Mouse (Mus musculus): Measurements from ENCODE around the gene Ugp2. TPM values are rescaled to one million over a fixed set of nuclear protein-coding genes. Genes with fewer than 3 reads are reported as not detected.

Gene Ugp2
- polyA plus RNA-seq, 1 experiment from 2014 or later: 128 TPM

DNA sequence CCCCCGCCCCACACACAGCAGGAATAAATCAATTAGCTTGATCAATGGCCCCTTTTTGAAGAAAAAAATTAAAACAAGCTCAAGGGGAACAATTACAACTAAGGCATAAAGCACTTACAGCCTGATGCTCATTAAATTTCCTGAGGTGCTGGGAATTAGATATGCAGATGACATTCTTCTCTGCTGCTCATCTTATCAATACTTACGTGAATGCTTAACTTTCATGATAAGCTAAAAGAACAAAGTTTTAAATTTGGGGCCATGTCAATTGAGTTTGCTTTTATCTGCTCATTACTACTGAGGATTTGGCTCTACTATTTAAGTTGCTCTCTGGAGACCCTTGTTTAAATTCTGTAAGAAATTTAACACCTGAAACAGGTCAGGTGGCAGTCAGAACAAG is 22.1 kb downstream of the Ugp2 start:
- ATAC-seq (ENCODE audit: low read depth) (no peak), DNase-seq (ENCODE audit: low spot score) (no peak)
- H3K27ac ChIP-seq (replicated peaks; ENCODE audit: low read depth, low read length): no peak overlapping the region
- no peaks in the 10 kb centered on the region for H3K4me1 ChIP-seq (ENCODE audit: control insufficient read depth, insufficient read depth, low read length)
- WGBS: 89% methylated on average over 2 of the region's 2 CpGs
- no peaks in the 10 kb centered on the region for H3K27me3 ChIP-seq (replicated peaks; ENCODE audit: control insufficient read depth, insufficient read depth, low read length)
- H3K4me2 ChIP-seq (ENCODE audit: low read depth, low read length): no peak overlapping the region
- no peak overlapping the region for H3K4me3 ChIP-seq (ENCODE audit: low read depth, low read length)
- no peak overlapping the region for H3K9ac ChIP-seq (ENCODE audit: low read depth, low read length)
- no peaks in the 10 kb centered on the region for H3K9me3 ChIP-seq (ENCODE audit: control insufficient read depth, low read length)
- H3K36me3 ChIP-seq (ENCODE audit: control insufficient read depth, insufficient read depth, low read length): peaks cover 56% of the 10 kb centered on the region

GRCm38 (mm10) chr11:21346020-21346419 is 25.0 kb downstream of the Ugp2 start:
- Histone ChIP-seq H3K4me1 (ENCODE audit: control insufficient read depth, insufficient read depth, low read length) (no peaks in the 10 kb centered on the region), H3K4me3 (ENCODE audit: low read depth, low read length) (no peak overlapping the region), H3K9me3 (ENCODE audit: control insufficient read depth, low read length) (no peaks in the 10 kb centered on the region), H3K4me2 (ENCODE audit: low read depth, low read length) (no peak overlapping the region), H3K9ac (ENCODE audit: low read depth, low read length) (no peak overlapping the region), H3K27ac (replicated peaks; ENCODE audit: low read depth, low read length) (no peak overlapping the region), H3K36me3 (ENCODE audit: control insufficient read depth, insufficient read depth, low read length) (peaks cover 60% of the 10 kb centered on the region), H3K27me3 (replicated peaks; ENCODE audit: control insufficient read depth, insufficient read depth, low read length) (no peaks in the 10 kb centered on the region)
- WGBS: 97% methylated on average over 3 of the region's 3 CpGs
- ATAC-seq (ENCODE audit: low read depth): no peak
- DNase-seq (ENCODE audit: low spot score): no peak

- ATAC-seq (ENCODE audit: low read depth): no peak
- no peaks in the 10 kb centered on the region for H3K27me3 ChIP-seq (replicated peaks; ENCODE audit: control insufficient read depth, insufficient read depth, low read length)
- 96% methylated on average over 5 of the region's 5 CpGs for WGBS
Observed at GRCm38 (mm10) chr11:21343490-21343889, 27.5 kb downstream of the Ugp2 start.

DNA sequence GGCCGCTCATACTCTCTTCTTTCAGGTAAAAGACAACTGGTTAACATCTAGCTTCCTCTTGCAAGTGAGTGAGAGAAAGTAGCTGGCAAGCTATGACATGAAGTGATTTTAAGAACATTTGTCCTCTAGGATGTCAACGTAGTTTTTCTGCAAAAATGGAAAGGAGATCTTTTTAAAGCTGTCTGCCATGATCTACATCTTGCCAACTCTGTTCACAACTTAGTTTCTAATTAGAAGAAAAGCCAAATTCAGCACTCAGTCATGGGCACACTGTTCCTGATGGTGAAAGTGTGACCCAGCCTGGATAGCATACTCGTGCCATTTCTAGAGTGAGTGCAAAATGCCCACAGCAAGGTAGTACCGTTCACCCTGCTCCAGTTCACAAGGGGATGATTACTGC is 31.9 kb downstream of the Ugp2 start:
- ATAC-seq (ENCODE audit: low read depth) (no peak), DNase-seq (ENCODE audit: low spot score) (no peak)
- Histone ChIP-seq H3K4me1 (ENCODE audit: control insufficient read depth, insufficient read depth, low read length) (no peaks in the 10 kb centered on the region), H3K4me2 (ENCODE audit: low read depth, low read length) (no peak overlapping the region), H3K36me3 (ENCODE audit: control insufficient read depth, insufficient read depth, low read length) (peaks cover 41% of the 10 kb centered on the region), H3K27me3 (replicated peaks; ENCODE audit: control insufficient read depth, insufficient read depth, low read length) (no peaks in the 10 kb centered on the region), H3K4me3 (ENCODE audit: low read depth, low read length) (no peak overlapping the region), H3K9ac (ENCODE audit: low read depth, low read length) (no peak overlapping the region), H3K27ac (replicated peaks; ENCODE audit: low read depth, low read length) (no peak overlapping the region), H3K9me3 (ENCODE audit: control insufficient read depth, low read length) (no peaks in the 10 kb centered on the region)
- WGBS: 75% methylated on average over 4 of the region's 4 CpGs

More at GRCm38 (mm10) chr11:21343490-21343889, 27.5 kb downstream of the Ugp2 start:
- Histone ChIP-seq H3K27ac (replicated peaks; ENCODE audit: low read depth, low read length) (no peak overlapping the region), H3K9ac (ENCODE audit: low read depth, low read length) (no peak overlapping the region), H3K4me1 (ENCODE audit: control insufficient read depth, insufficient read depth, low read length) (no peaks in the 10 kb centered on the region), H3K4me2 (ENCODE audit: low read depth, low read length) (no peak overlapping the region), H3K4me3 (ENCODE audit: low read depth, low read length) (no peak overlapping the region), H3K36me3 (ENCODE audit: control insufficient read depth, insufficient read depth, low read length) (peaks cover 61% of the 10 kb centered on the region), H3K9me3 (ENCODE audit: control insufficient read depth, low read length) (no peaks in the 10 kb centered on the region)
- DNase-seq (ENCODE audit: low spot score): no peak

DNA sequence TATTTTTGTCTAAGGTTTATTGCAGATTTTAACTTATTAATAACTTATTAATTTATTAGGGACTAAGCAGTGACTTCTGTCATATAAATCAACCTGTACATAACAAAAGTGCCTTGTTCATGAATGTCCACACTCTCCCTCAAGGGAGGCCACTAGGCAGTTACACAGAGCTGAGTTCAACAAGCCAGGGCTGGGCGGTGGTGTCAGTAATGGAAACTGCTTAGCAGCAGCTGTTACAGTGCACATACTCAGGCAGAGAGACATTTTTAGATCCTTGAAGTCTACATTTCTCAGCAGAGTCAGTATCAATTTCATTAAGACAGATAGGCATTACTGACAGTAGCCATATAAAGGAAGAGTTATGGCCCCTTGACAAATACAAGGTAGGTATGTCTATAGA is 33.1 kb downstream of the Ugp2 start:
- no peaks in the 10 kb centered on the region for H3K4me1 ChIP-seq (ENCODE audit: control insufficient read depth, insufficient read depth, low read length)
- ATAC-seq (ENCODE audit: low read depth) (peak; percentile 77; the same call in 1 of the 2 replicates), DNase-seq (ENCODE audit: low spot score) (peak; percentile 31)
- no peak overlapping the region for H3K27ac ChIP-seq (replicated peaks; ENCODE audit: low read depth, low read length)
- H3K9ac ChIP-seq (ENCODE audit: low read depth, low read length): no peak overlapping the region
- H3K4me2 ChIP-seq (ENCODE audit: low read depth, low read length): no peak overlapping the region
- H3K9me3 ChIP-seq (ENCODE audit: control insufficient read depth, low read length): no peaks in the 10 kb centered on the region
- H3K36me3 ChIP-seq (ENCODE audit: control insufficient read depth, insufficient read depth, low read length): peaks cover 39% of the 10 kb centered on the region
- H3K27me3 ChIP-seq (replicated peaks; ENCODE audit: control insufficient read depth, insufficient read depth, low read length): no peaks in the 10 kb centered on the region
- 80% methylated on average over 1 of the region's 1 CpGs for WGBS
- H3K4me3 ChIP-seq (ENCODE audit: low read depth, low read length): no peak overlapping the region

DNA sequence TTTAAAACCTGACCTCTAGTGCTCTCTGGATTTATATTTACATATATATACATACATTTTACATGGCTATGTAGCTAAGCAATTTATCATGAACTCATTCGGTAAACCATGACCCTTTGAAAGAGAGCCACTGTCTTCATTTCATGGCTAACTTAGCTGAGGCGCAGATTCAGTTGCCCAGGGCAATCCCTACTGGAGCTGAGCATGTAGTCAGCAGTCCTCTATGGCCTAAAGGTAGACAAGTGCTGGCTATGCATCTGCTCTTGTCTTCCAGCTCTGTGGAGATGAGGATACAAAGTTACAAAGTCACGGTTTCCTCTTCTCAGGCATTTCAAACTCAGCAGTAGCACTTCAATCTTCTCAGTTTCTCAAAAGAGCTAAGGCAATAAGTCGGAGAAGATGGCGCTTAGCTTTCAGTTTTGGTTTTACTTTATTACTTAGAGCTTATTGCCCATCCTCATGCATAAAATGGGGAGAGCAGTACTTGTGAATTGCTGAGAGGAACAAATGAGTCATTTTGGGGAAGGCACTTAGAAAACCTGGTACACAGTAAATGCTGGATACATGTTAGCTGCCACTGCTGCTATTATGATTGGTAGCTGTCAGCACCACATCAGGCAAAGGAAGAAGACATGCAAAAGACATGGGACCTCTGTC is 38.2 kb downstream of the Ugp2 start:
- 91% methylated on average over 5 of the region's 5 CpGs for WGBS
- no peaks in the 10 kb centered on the region for H3K27me3 ChIP-seq (replicated peaks; ENCODE audit: control insufficient read depth, insufficient read depth, low read length)
- no peak for DNase-seq (ENCODE audit: low spot score)
- H3K9ac ChIP-seq (ENCODE audit: low read depth, low read length): no peak overlapping the region
- H3K36me3 ChIP-seq (ENCODE audit: control insufficient read depth, insufficient read depth, low read length): peaks cover 57% of the 10 kb centered on the region
- ATAC-seq (ENCODE audit: low read depth): no peak
- no peaks in the 10 kb centered on the region for H3K4me1 ChIP-seq (ENCODE audit: control insufficient read depth, insufficient read depth, low read length)
- H3K9me3 ChIP-seq (ENCODE audit: control insufficient read depth, low read length): no peaks in the 10 kb centered on the region
- H3K4me2 ChIP-seq (ENCODE audit: low read depth, low read length): no peak overlapping the region
- H3K27ac ChIP-seq (replicated peaks; ENCODE audit: low read depth, low read length): no peak overlapping the region
- no peak overlapping the region for H3K4me3 ChIP-seq (ENCODE audit: low read depth, low read length)

DNA sequence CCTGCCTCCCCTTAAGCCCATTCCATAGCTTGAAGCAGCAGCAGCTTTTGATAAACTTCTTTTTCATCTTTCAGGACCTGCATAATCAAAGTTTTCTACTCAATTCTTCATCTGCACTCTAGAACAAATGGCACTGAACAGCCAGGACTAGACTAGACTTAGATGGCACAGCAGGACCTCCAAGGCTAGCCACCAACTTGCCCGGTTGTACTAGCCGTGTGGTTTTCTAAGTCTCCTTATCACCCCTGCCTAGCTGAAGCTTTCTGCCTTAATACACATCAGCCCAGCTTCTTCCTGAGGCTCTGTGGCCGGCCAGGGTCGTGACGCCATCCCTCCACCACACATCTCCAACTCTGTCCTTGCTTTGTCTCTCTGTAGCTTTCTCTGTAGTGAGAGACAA is 42.9 kb downstream of the Ugp2 start:
- DNase-seq (ENCODE audit: low spot score) (no peak), ATAC-seq (ENCODE audit: low read depth) (no peak)
- Histone ChIP-seq H3K27me3 (replicated peaks; ENCODE audit: control insufficient read depth, insufficient read depth, low read length) (no peaks in the 10 kb centered on the region), H3K4me1 (ENCODE audit: control insufficient read depth, insufficient read depth, low read length) (no peaks in the 10 kb centered on the region), H3K27ac (replicated peaks; ENCODE audit: low read depth, low read length) (no peak overlapping the region), H3K9me3 (ENCODE audit: control insufficient read depth, low read length) (no peaks in the 10 kb centered on the region), H3K4me2 (ENCODE audit: low read depth, low read length) (no peak overlapping the region), H3K4me3 (ENCODE audit: low read depth, low read length) (no peak overlapping the region), H3K9ac (ENCODE audit: low read depth, low read length) (no peak overlapping the region), H3K36me3 (ENCODE audit: control insufficient read depth, insufficient read depth, low read length) (peaks cover 72% of the 10 kb centered on the region)
- 90% methylated on average over 5 of the region's 5 CpGs for WGBS

GRCm38 (mm10) chr11:21327486-21327885 is 43.5 kb downstream of the Ugp2 start:
- Histone ChIP-seq H3K27ac (replicated peaks; ENCODE audit: low read depth, low read length) (no peak overlapping the region), H3K9me3 (ENCODE audit: control insufficient read depth, low read length) (no peaks in the 10 kb centered on the region), H3K36me3 (ENCODE audit: control insufficient read depth, insufficient read depth, low read length) (peaks cover 73% of the 10 kb centered on the region), H3K4me3 (ENCODE audit: low read depth, low read length) (no peak overlapping the region), H3K9ac (ENCODE audit: low read depth, low read length) (no peak overlapping the region), H3K4me1 (ENCODE audit: control insufficient read depth, insufficient read depth, low read length) (no peaks in the 10 kb centered on the region), H3K27me3 (replicated peaks; ENCODE audit: control insufficient read depth, insufficient read depth, low read length) (no peaks in the 10 kb centered on the region), H3K4me2 (ENCODE audit: low read depth, low read length) (no peak overlapping the region)
- DNase-seq (ENCODE audit: low spot score) (no peak), ATAC-seq (ENCODE audit: low read depth) (no peak)
- WGBS: 88% methylated on average over 5 of the region's 5 CpGs

- ATAC-seq (ENCODE audit: low read depth): no peak
- WGBS: 58% methylated on average over 2 of the region's 2 CpGs
- Histone ChIP-seq H3K9me3 (ENCODE audit: control insufficient read depth, low read length) (no peaks in the 10 kb centered on the region), H3K27ac (replicated peaks; ENCODE audit: low read depth, low read length) (no peak overlapping the region), H3K4me1 (ENCODE audit: control insufficient read depth, insufficient read depth, low read length) (no peaks in the 10 kb centered on the region), H3K4me2 (ENCODE audit: low read depth, low read length) (no peak overlapping the region), H3K9ac (ENCODE audit: low read depth, low read length) (no peak overlapping the region), H3K27me3 (replicated peaks; ENCODE audit: control insufficient read depth, insufficient read depth, low read length) (no peaks in the 10 kb centered on the region), H3K4me3 (ENCODE audit: low read depth, low read length) (no peak overlapping the region), H3K36me3 (ENCODE audit: control insufficient read depth, insufficient read depth, low read length) (peaks cover 74% of the 10 kb centered on the region)
- DNase-seq (ENCODE audit: low spot score): no peak
Observed at GRCm38 (mm10) chr11:21326770-21327169, 44.2 kb downstream of the Ugp2 start.

Data from embryonic facial prominence, embryonic 14.5 days (tissue).